Mouse (Mus musculus) c-Kit-positive CD71-positive TER-119-positive erythroid progenitor cells, embryonic 14.5 days (primary cell): ENCODE measurements around the gene Sult1e1.

Experiments
- DNase-seq: peaks from one replicate; pipeline ENCODE4 v3.0.0-alpha.2; 2013; ENCODE audit warnings: low spot score

The Sult1e1 gene

GRCm38 (mm10) chr5:87591494-87591893, at the start of gene Sult1e1:
Gene Sult1e1 (minus strand): TSS chr5:87591594.
- no peak for DNase-seq

GRCm38 (mm10) chr5:87622681-87623080, 31.3 kb upstream of the Sult1e1 start:
- no peak for DNase-seq

- DNase-seq: no peak
Observed at GRCm38 (mm10) chr5:87615128-87615390, 23.7 kb upstream of the Sult1e1 start.

- DNase-seq: no peak
Observed at GRCm38 (mm10) chr5:87614364-87615127, 23.2 kb upstream of the Sult1e1 start.

- no peak for DNase-seq
Observed at GRCm38 (mm10) chr5:87601018-87601417, 9.6 kb upstream of the Sult1e1 start.

GRCm38 (mm10) chr5:87597891-87598290, 6.5 kb upstream of the Sult1e1 start:
- DNase-seq: no peak

- no peak for DNase-seq
Observed at GRCm38 (mm10) chr5:87589916-87590315, 1.5 kb downstream of the Sult1e1 start.

- no peak for DNase-seq
Observed at GRCm38 (mm10) chr5:87580389-87580788, 11.0 kb downstream of the Sult1e1 start.

GRCm38 (mm10) chr5:87574174-87574573, 17.2 kb downstream of the Sult1e1 start:
- no peak for DNase-seq

- DNase-seq: no peak
Observed at GRCm38 (mm10) chr5:87573490-87573889, 17.9 kb downstream of the Sult1e1 start.

- DNase-seq: no peak
Observed at GRCm38 (mm10) chr5:87572781-87573180, 18.6 kb downstream of the Sult1e1 start.

- DNase-seq: no peak
Observed at GRCm38 (mm10) chr5:87568845-87569244, 22.5 kb downstream of the Sult1e1 start, which contains the start of gene Sult1d1. Gene Sult1d1 (minus strand): TSS chr5:87569027.

- DNase-seq: no peak
Observed at GRCm38 (mm10) chr5:87567306-87567705, 24.1 kb downstream of the Sult1e1 start.

- DNase-seq: no peak
Observed at GRCm38 (mm10) chr5:87562966-87563365, 28.4 kb downstream of the Sult1e1 start.

- DNase-seq: no peak
Observed at GRCm38 (mm10) chr5:87562526-87562925, 28.9 kb downstream of the Sult1e1 start.

GRCm38 (mm10) chr5:87560145-87560544, 31.2 kb downstream of the Sult1e1 start:
- no peak for DNase-seq

GRCm38 (mm10) chr5:87550935-87551334, 40.5 kb downstream of the Sult1e1 start:
- no peak for DNase-seq

GRCm38 (mm10) chr5:87538111-87538510, 53.3 kb downstream of the Sult1e1 start, which contains the start of gene Sult1b1:
Gene Sult1b1 (minus strand): TSS chr5:87538195.
- no peak for DNase-seq

- DNase-seq: no peak
Observed at GRCm38 (mm10) chr5:87535994-87536644, 55.3 kb downstream of the Sult1e1 start.

GRCm38 (mm10) chr5:87532288-87532687, 59.1 kb downstream of the Sult1e1 start:
- no peak for DNase-seq
